Mouse (Mus musculus): ENCODE measurements around the gene Prss16. TPM values are rescaled to one million over a fixed set of nuclear protein-coding genes. Genes with fewer than 3 reads are reported as not detected.

Prss16 gene
- polyA plus RNA-seq, 1 experiment from 2014 or later: 0.20 TPM

DNA sequence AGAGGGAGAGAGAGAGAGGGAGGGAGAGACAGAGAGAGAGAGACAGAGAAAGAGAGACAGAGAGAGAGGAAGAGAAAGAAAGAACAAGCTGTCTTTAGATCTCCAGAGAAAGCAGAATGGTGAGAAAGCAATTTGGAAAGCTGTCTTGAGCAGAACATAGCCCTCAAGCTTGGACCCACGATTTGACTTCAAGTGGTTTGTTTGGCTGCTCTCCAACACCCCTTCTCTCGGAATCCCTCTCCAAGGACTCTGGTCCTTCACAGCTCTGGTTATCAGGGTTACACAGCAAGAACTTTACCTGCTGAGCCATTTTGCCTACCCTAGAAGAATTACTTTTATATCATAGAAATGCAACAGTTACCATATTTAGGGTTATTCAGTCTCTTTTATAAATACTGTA is 39.7 kb downstream of the Prss16 start:
- no peak for DNase-seq (ENCODE audit: low spot score)
- Histone ChIP-seq H3K9me3 (replicated peaks) (no peaks in the 10 kb centered on the region), H3K4me3 (no peak overlapping the region), H3K27ac (no peak overlapping the region), H3K4me1 (0 out of 2 replicates have a peak, but pooled peaks cover 2% of the 10 kb centered on the region), H3K36me3 (no peaks in the 10 kb centered on the region), H3K27me3 (ENCODE audit: low read depth, poor library complexity, severe bottlenecking) (no peaks in the 10 kb centered on the region)
- WGBS: 68% methylated on average over 2 of the region's 2 CpGs

- Histone ChIP-seq H3K36me3 (no peaks in the 10 kb centered on the region), H3K27ac (no peak overlapping the region), H3K4me3 (no peak overlapping the region), H3K9me3 (replicated peaks) (no peaks in the 10 kb centered on the region), H3K4me1 (0 out of 2 replicates have a peak, but pooled peaks cover 2% of the 10 kb centered on the region), H3K27me3 (ENCODE audit: low read depth, poor library complexity, severe bottlenecking) (no peaks in the 10 kb centered on the region)
- no peak for DNase-seq (ENCODE audit: low spot score)
- WGBS: 54% methylated on average over 1 of the region's 1 CpGs
These were observed 40.3 kb downstream of the Prss16 start for GRCm38 (mm10) chr13:21969269-21969668.

Small RNAs within 50 kb of the gene (microRNA-seq; reads per million reads assigned to microRNA genes)
- gene Gm44390 (1.5 reads per million), gene Gm44486 (not detected)

Other genes with a start within 250 kb of the Prss16 start
- 33.1 and 40.9 TPM in 2 replicates for gene Hist1h1b, start 229.1 kb downstream of the Prss16 start, polyA plus RNA-seq (2016; fragmentation: Nextera tagmentation; extraction: Ambion mirVana)
- gene Hist1h3i, start 226.4 kb downstream of the Prss16 start, polyA plus RNA-seq (2016; fragmentation: Nextera tagmentation; extraction: Ambion mirVana): 131 and 133 TPM in 2 replicates
- 5.4 and 9.9 TPM in 2 replicates for gene Hist1h2an, start 222.5 kb downstream of the Prss16 start, polyA plus RNA-seq (2016; fragmentation: Nextera tagmentation; extraction: Ambion mirVana)
- gene Hist1h2bp, start 222.3 kb downstream of the Prss16 start, polyA plus RNA-seq (2016; fragmentation: Nextera tagmentation; extraction: Ambion mirVana): 3.4 and 5.5 TPM in 2 replicates
- gene Hist1h2bq, start 199.5 kb downstream of the Prss16 start, polyA plus RNA-seq (2016; fragmentation: Nextera tagmentation; extraction: Ambion mirVana): 17.9 and 22.1 TPM in 2 replicates
- 2.0 and 2.1 TPM in 2 replicates for gene Hist1h2ao, start 199.3 kb downstream of the Prss16 start, polyA plus RNA-seq (2016; fragmentation: Nextera tagmentation; extraction: Ambion mirVana)
- not detected in 2 replicates for gene Hist1h4m, start 198.0 kb downstream of the Prss16 start, polyA plus RNA-seq (2016; fragmentation: Nextera tagmentation; extraction: Ambion mirVana)
- gene Hist1h4n, start 177.5 kb downstream of the Prss16 start, polyA plus RNA-seq (2016; fragmentation: Nextera tagmentation; extraction: Ambion mirVana): 10.5 and 11.5 TPM in 2 replicates
- gene Hist1h2ap, start 176.2 kb downstream of the Prss16 start, polyA plus RNA-seq (2016; fragmentation: Nextera tagmentation; extraction: Ambion mirVana): 6,450 and 6,557 TPM in 2 replicates
- 19.4 and 23.0 TPM in 2 replicates for gene Hist1h2br, start 176.0 kb downstream of the Prss16 start, polyA plus RNA-seq (2016; fragmentation: Nextera tagmentation; extraction: Ambion mirVana)
- gene Zfp184, start 64.6 kb downstream of the Prss16 start, polyA plus RNA-seq (2016; fragmentation: Nextera tagmentation; extraction: Ambion mirVana): 22.4 and 27.0 TPM in 2 replicates
- 0.14 and 0.28 TPM in 2 replicates for gene Pom121l2, start 28.5 kb downstream of the Prss16 start, polyA plus RNA-seq (2016; fragmentation: Nextera tagmentation; extraction: Ambion mirVana)
- gene Hist1h2ah, start 25.8 kb upstream of the Prss16 start, polyA plus RNA-seq (2016; fragmentation: Nextera tagmentation; extraction: Ambion mirVana): 7.3 and 8.5 TPM in 2 replicates
- gene Hist1h2bk, start 26.1 kb upstream of the Prss16 start, polyA plus RNA-seq (2016; fragmentation: Nextera tagmentation; extraction: Ambion mirVana): 10.3 and 11.8 TPM in 2 replicates
- gene Hist1h4i, start 31.6 kb upstream of the Prss16 start, polyA plus RNA-seq (2016; fragmentation: Nextera tagmentation; extraction: Ambion mirVana): 27.4 and 36.3 TPM in 2 replicates
- gene Hist1h2ag, start 33.2 kb upstream of the Prss16 start, polyA plus RNA-seq (2016; fragmentation: Nextera tagmentation; extraction: Ambion mirVana): 59.9 and 81.0 TPM in 2 replicates
- gene Hist1h2bj, start 33.5 kb upstream of the Prss16 start, polyA plus RNA-seq (2016; fragmentation: Nextera tagmentation; extraction: Ambion mirVana): 14.5 and 20.7 TPM in 2 replicates
- gene Vmn1r188, start 74.7 kb upstream of the Prss16 start, polyA plus RNA-seq (2016; fragmentation: Nextera tagmentation; extraction: Ambion mirVana): not detected in 2 replicates
- gene Vmn1r189, start 96.1 kb upstream of the Prss16 start, polyA plus RNA-seq (2016; fragmentation: Nextera tagmentation; extraction: Ambion mirVana): not detected in 2 replicates
- gene Vmn1r191, start 174.2 kb upstream of the Prss16 start, polyA plus RNA-seq (2016; fragmentation: Nextera tagmentation; extraction: Ambion mirVana): not detected in 2 replicates
- not detected in 2 replicates for gene Vmn1r192, start 181.4 kb upstream of the Prss16 start, polyA plus RNA-seq (2016; fragmentation: Nextera tagmentation; extraction: Ambion mirVana)
- gene Vmn1r193, start 213.4 kb upstream of the Prss16 start, polyA plus RNA-seq (2016; fragmentation: Nextera tagmentation; extraction: Ambion mirVana): not detected in 2 replicates
- not detected in 2 replicates for gene Vmn1r194, start 234.5 kb upstream of the Prss16 start, polyA plus RNA-seq (2016; fragmentation: Nextera tagmentation; extraction: Ambion mirVana)

All from limb, embryonic 10.5 days (tissue).